Mouse (Mus musculus) midbrain, embryonic 12.5 days (tissue): ENCODE measurements around the gene Tbx15. TPM values are rescaled to one million over a fixed set of nuclear protein-coding genes. Genes with fewer than 3 reads are reported as not detected.

ENCODE experiments used
- ATAC-seq: fragments of 200-750 bp; cut with Nextera tagmentation; 2 replicates; pipeline ENCODE4 v1.8.0; 2017; ENCODE audit warnings: low read depth, moderate TSS enrichment, moderate library complexity; ENCODE audit not compliant: low FRiP score
- H3K27ac ChIP-seq: fragments of 300-500 bp; sonication (generic); replicated peaks from 2 replicates; pipeline ENCODE4 v1.5.1; 2016; ENCODE audit warnings: mild to moderate bottlenecking
- H3K27me3 ChIP-seq: fragments of 300-500 bp; sonication (generic); 2 replicates; pipeline ENCODE4 v1.6.1; 2016; ENCODE audit warnings: mild to moderate bottlenecking
- H3K36me3 ChIP-seq: fragments of 300-500 bp; sonication (generic); 2 replicates; pipeline ENCODE4 v1.6.1; 2016
- H3K4me1 ChIP-seq: fragments of 300-500 bp; sonication (generic); 2 replicates; pipeline ENCODE4 v1.6.1; 2016
- H3K4me2 ChIP-seq: fragments of 300-500 bp; sonication (generic); replicated peaks from 2 replicates; pipeline ENCODE4 v1.6.1; 2016; ENCODE audit warnings: mild to moderate bottlenecking, moderate library complexity
- H3K4me3 ChIP-seq: fragments of 300-500 bp; sonication (generic); 2 replicates; pipeline ENCODE4 v1.5.1; 2016; ENCODE audit warnings: mild to moderate bottlenecking
- H3K9ac ChIP-seq: fragments of 300-500 bp; sonication (generic); replicated peaks from 2 replicates; pipeline ENCODE4 v1.6.1; 2016; ENCODE audit warnings: mild to moderate bottlenecking, moderate library complexity
- H3K9me3 ChIP-seq: fragments of 300-500 bp; sonication (generic); 2 replicates; pipeline ENCODE4 v1.6.1; 2016; ENCODE audit warnings: mild to moderate bottlenecking
- whole genome bisulfite sequencing: fragments of 180-500 bp; shearing (Covaris S2); methylation state at CpG from one replicate; pipeline ENCODE4 v1.1.7; 2016; 5-methylcytosine and 5-hydroxymethylcytosine counted together
- polyA plus RNA-seq: library from polyadenylated mRNA; unstranded; fragments of >200 nt; fragmentation: Nextera tagmentation; extraction: Ambion mirVana; gene quantifications from 2 replicates; pipeline ENCODE4 v1.2.1, GENCODE M21; 2016

Tbx15 gene
- polyA plus RNA-seq, 1 experiment from 2014 or later: 2.7 TPM

GRCm38 (mm10) chr3:99251271-99252165 is 11.3 kb downstream of the Tbx15 start:
- Histone ChIP-seq H3K36me3 (no peaks in the 10 kb centered on the region), H3K4me1 (peaks cover 11% of the 10 kb centered on the region), H3K4me3 (no peak overlapping the region), H3K4me2 (no peak overlapping the region), H3K27ac (no peak overlapping the region), H3K9ac (no peak overlapping the region), H3K9me3 (no peaks in the 10 kb centered on the region), H3K27me3 (peaks cover 99% of the 10 kb centered on the region)
- no peak for ATAC-seq
- WGBS: 9% methylated on average over 6 of the region's 6 CpGs

- Histone ChIP-seq H3K4me2 (no peak overlapping the region), H3K4me3 (no peak overlapping the region), H3K4me1 (peaks cover 11% of the 10 kb centered on the region), H3K36me3 (no peaks in the 10 kb centered on the region), H3K27ac (no peak overlapping the region), H3K27me3 (peaks cover 100% of the 10 kb centered on the region), H3K9ac (no peak overlapping the region), H3K9me3 (no peaks in the 10 kb centered on the region)
- 2% methylated on average over 16 of the region's 16 CpGs for WGBS
- ATAC-seq: no peak
These were observed 12.4 kb downstream of the Tbx15 start for GRCm38 (mm10) chr3:99252461-99253091.

- H3K36me3 ChIP-seq: no peaks in the 10 kb centered on the region
- no peak overlapping the region for H3K9ac ChIP-seq
- WGBS: under 1% methylated on average over 12 of the region's 12 CpGs
- H3K27me3 ChIP-seq: peaks cover 100% of the 10 kb centered on the region
- ATAC-seq: peak; percentile 56
- H3K4me3 ChIP-seq: peak overlapping the region; percentile 40; the same call in 1 of the 2 replicates
- H3K27ac ChIP-seq: no peak overlapping the region
- peaks cover 11% of the 10 kb centered on the region for H3K4me1 ChIP-seq
- H3K4me2 ChIP-seq: peak overlapping the region; percentile 61
- H3K9me3 ChIP-seq: no peaks in the 10 kb centered on the region
These were observed 12.9 kb downstream of the Tbx15 start for GRCm38 (mm10) chr3:99253092-99253488.

- H3K4me3 ChIP-seq: peak overlapping the region; percentile 40
- peak overlapping the region; percentile 61 for H3K4me2 ChIP-seq
- H3K27ac ChIP-seq: no peak overlapping the region
- H3K4me1 ChIP-seq: peaks cover 11% of the 10 kb centered on the region
- H3K9me3 ChIP-seq: no peaks in the 10 kb centered on the region
- peak overlapping the region; percentile 39 for H3K9ac ChIP-seq
- peak; percentile 68 for ATAC-seq
- H3K27me3 ChIP-seq: peaks cover 97% of the 10 kb centered on the region
- no peaks in the 10 kb centered on the region for H3K36me3 ChIP-seq
- under 1% methylated on average over 68 of the region's 73 CpGs for WGBS
These were observed 13.6 kb downstream of the Tbx15 start for GRCm38 (mm10) chr3:99253497-99254451.

GRCm38 (mm10) chr3:99254559-99255151 is 14.5 kb downstream of the Tbx15 start:
- Histone ChIP-seq H3K4me3 (peak overlapping the region; percentile 40; the same call in 1 of the 2 replicates), H3K4me2 (peak overlapping the region; percentile 61; the same call in 1 of the 2 replicates)

GRCm38 (mm10) chr3:99255411-99256365 is 15.5 kb downstream of the Tbx15 start:
- peaks cover 11% of the 10 kb centered on the region for H3K4me1 ChIP-seq
- no peak for ATAC-seq
- no peak overlapping the region for H3K9ac ChIP-seq
- peaks cover 92% of the 10 kb centered on the region for H3K27me3 ChIP-seq
- no peaks in the 10 kb centered on the region for H3K9me3 ChIP-seq
- 0 out of 2 replicates have a peak overlapping the region, but pooled peaks have one; percentile 7 for H3K4me3 ChIP-seq
- H3K27ac ChIP-seq: no peak overlapping the region
- 5% methylated on average over 11 of the region's 11 CpGs for WGBS
- no peaks in the 10 kb centered on the region for H3K36me3 ChIP-seq
- no peak overlapping the region for H3K4me2 ChIP-seq

More at GRCm38 (mm10) chr3:99254559-99255151, 14.5 kb downstream of the Tbx15 start:
- no peaks in the 10 kb centered on the region for H3K9me3 ChIP-seq
- ATAC-seq: no peak
- H3K4me1 ChIP-seq: peaks cover 11% of the 10 kb centered on the region
- peaks cover 96% of the 10 kb centered on the region for H3K27me3 ChIP-seq
- under 1% methylated on average over 15 of the region's 15 CpGs for WGBS
- H3K27ac ChIP-seq: no peak overlapping the region
- H3K9ac ChIP-seq: no peak overlapping the region
- H3K36me3 ChIP-seq: no peaks in the 10 kb centered on the region

- Histone ChIP-seq H3K9ac (no peak overlapping the region), H3K4me2 (no peak overlapping the region), H3K9me3 (no peaks in the 10 kb centered on the region), H3K36me3 (no peaks in the 10 kb centered on the region), H3K27me3 (peaks cover 92% of the 10 kb centered on the region), H3K27ac (no peak overlapping the region), H3K4me3 (no peak overlapping the region), H3K4me1 (peaks cover 11% of the 10 kb centered on the region)
- ATAC-seq: no peak
- WGBS: under 1% methylated on average over 11 of the region's 11 CpGs
These were observed 16.2 kb downstream of the Tbx15 start for GRCm38 (mm10) chr3:99256366-99256750.

GRCm38 (mm10) chr3:99256766-99257165 is 16.6 kb downstream of the Tbx15 start:
- peaks cover 11% of the 10 kb centered on the region for H3K4me1 ChIP-seq
- no peaks in the 10 kb centered on the region for H3K9me3 ChIP-seq
- H3K36me3 ChIP-seq: no peaks in the 10 kb centered on the region
- peaks cover 92% of the 10 kb centered on the region for H3K27me3 ChIP-seq
- ATAC-seq: no peak
- H3K9ac ChIP-seq: no peak overlapping the region
- no peak overlapping the region for H3K4me2 ChIP-seq
- 3% methylated on average over 20 of the region's 20 CpGs for WGBS
- H3K4me3 ChIP-seq: no peak overlapping the region
- H3K27ac ChIP-seq: no peak overlapping the region

GRCm38 (mm10) chr3:99257586-99258577 is 17.7 kb downstream of the Tbx15 start:
- no peak overlapping the region for H3K4me3 ChIP-seq
- no peak for ATAC-seq
- H3K4me1 ChIP-seq: peaks cover 11% of the 10 kb centered on the region
- peaks cover 92% of the 10 kb centered on the region for H3K27me3 ChIP-seq
- no peak overlapping the region for H3K27ac ChIP-seq
- 2% methylated on average over 29 of the region's 29 CpGs for WGBS
- H3K9ac ChIP-seq: no peak overlapping the region
- no peaks in the 10 kb centered on the region for H3K36me3 ChIP-seq
- no peak overlapping the region for H3K4me2 ChIP-seq
- no peaks in the 10 kb centered on the region for H3K9me3 ChIP-seq
